Mouse (Mus musculus): ENCODE data around the gene Zfp648.

- no peak for TF ChIP-seq CTCF (IDR thresholded peaks at IDR 0.05; ENCODE audit: low read depth)
- no peak for TF ChIP-seq EP300 (IDR thresholded peaks at IDR 0.05; ENCODE audit: low read depth)
Observed at GRCm38 (mm10) chr1:154200955-154201722, at the start of gene Zfp648.

All from heart, postnatal 0 days (tissue).